Comparison of ENCODE assay signal across 19 mouse cellular contexts in the genomic region with DNA sequence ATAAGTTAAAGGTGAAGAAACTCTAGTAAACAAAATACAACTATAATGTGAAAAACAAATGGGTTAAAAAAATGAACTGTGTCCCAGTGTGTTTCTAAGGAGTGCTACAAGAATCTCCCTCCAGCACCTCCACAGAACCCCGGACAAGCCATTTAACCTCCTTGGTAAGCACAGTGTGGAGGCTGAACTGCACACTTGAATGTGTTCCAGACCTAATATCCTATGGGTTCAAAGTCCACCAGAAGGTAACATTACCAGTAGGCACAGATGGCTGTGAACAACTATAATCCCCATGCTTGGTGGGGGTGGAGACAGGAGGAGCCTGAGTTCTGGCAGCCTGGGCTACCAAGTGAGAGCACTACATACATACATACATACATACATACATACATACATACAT. TPM values are rescaled to one million over a fixed set of nuclear protein-coding genes. Genes with fewer than 3 reads are reported as not detected.
DNase-seq lines count a peak whose midpoint lies in the region; ATAC-seq and TF ChIP-seq lines count a peak whose summit lies in the region.
"Had no signal": no experiment of that assay in that cellular context is flagged by ENCODE, and none has a peak within 500 bp of the region (broad histone marks: within the 10 kb centered on the region; RNA-seq: fewer than 3 reads in every experiment).

No protein-coding gene starts in this region.

- H3K9ac ChIP-seq in hindbrain, embryonic 14.5 days = no peak overlapping the region
- no peak overlapping the region for H3K9ac ChIP-seq in hindbrain, embryonic 16.5 days (ENCODE audit: low read depth, low read length)
- H3K9ac ChIP-seq in lung, embryonic 16.5 days (ENCODE audit: low read length) = no peak overlapping the region
- no peak overlapping the region for H3K9ac ChIP-seq in intestine, embryonic 15.5 days
- H3K9ac ChIP-seq: forebrain, embryonic 12.5 days; limb, embryonic 15.5 days had no signal

- ATAC-seq in hindbrain, embryonic 14.5 days (ENCODE audit: low FRiP score) = no peak
- ATAC-seq in hindbrain, embryonic 16.5 days = no peak
- ATAC-seq in lung, embryonic 16.5 days (ENCODE audit: low read depth) = no peak
- peak; percentile 89 for ATAC-seq in intestine, embryonic 15.5 days
- ATAC-seq: activated CD4-positive, CD25-positive, alpha-beta regulatory T cell, adult 4 months; Patski had no signal

- 75% methylated on average over 1 of the region's 1 CpGs for WGBS in hindbrain, embryonic 14.5 days
- WGBS in hindbrain, embryonic 16.5 days = 70% methylated on average over 1 of the region's 1 CpGs
- WGBS in lung, embryonic 16.5 days = 69% methylated on average over 1 of the region's 1 CpGs
- 52% methylated on average over 1 of the region's 1 CpGs for WGBS in lung, adult 2 months
- WGBS in intestine, embryonic 15.5 days = 50% methylated on average over 1 of the region's 1 CpGs
- WGBS in small intestine, adult 2 months = 25% methylated on average over 1 of the region's 1 CpGs

- no peak overlapping the region for H3K4me3 ChIP-seq in hindbrain, embryonic 14.5 days (replicated peaks; ENCODE audit: low read length)
- H3K4me3 ChIP-seq in hindbrain, embryonic 16.5 days (ENCODE audit: low read length) = no peak overlapping the region
- H3K4me3 ChIP-seq in lung, embryonic 16.5 days (ENCODE audit: low read length) = no peak overlapping the region
- no peak overlapping the region for H3K4me3 ChIP-seq in lung, adult 2 months (replicated peaks; ENCODE audit: extremely low read depth, low read depth, low read length)
- H3K4me3 ChIP-seq in intestine, embryonic 15.5 days (replicated peaks) = no peak overlapping the region
- no peak overlapping the region for H3K4me3 ChIP-seq in small intestine, adult 2 months (ENCODE audit: low read depth, low read length)
- H3K4me3 ChIP-seq: forebrain, embryonic 12.5 days; limb, embryonic 15.5 days; myocyte had no signal

- no peak overlapping the region for H3K4me2 ChIP-seq in hindbrain, embryonic 14.5 days (replicated peaks)
- H3K4me2 ChIP-seq in hindbrain, embryonic 16.5 days (ENCODE audit: low read length) = no peak overlapping the region
- no peak overlapping the region for H3K4me2 ChIP-seq in lung, embryonic 16.5 days (ENCODE audit: low read depth, low read length)
- no peak overlapping the region for H3K4me2 ChIP-seq in intestine, embryonic 15.5 days (replicated peaks)
- H3K4me2 ChIP-seq: forebrain, embryonic 12.5 days; heart, embryonic 11.5 days; limb, embryonic 15.5 days had no signal

- H3K27me3 ChIP-seq in hindbrain, embryonic 14.5 days (ENCODE audit: control insufficient read depth, insufficient read depth, low read length) = no peaks in the 10 kb centered on the region
- H3K27me3 ChIP-seq in hindbrain, embryonic 16.5 days (replicated peaks; ENCODE audit: control insufficient read depth, insufficient read depth, low read length) = no peaks in the 10 kb centered on the region
- no peaks in the 10 kb centered on the region for H3K27me3 ChIP-seq in lung, embryonic 16.5 days (ENCODE audit: control insufficient read depth, insufficient read depth, low read depth, low read length)
- H3K27me3 ChIP-seq in intestine, embryonic 15.5 days (replicated peaks) = no peaks in the 10 kb centered on the region
- no peaks in the 10 kb centered on the region for H3K27me3 ChIP-seq in small intestine, adult 2 months (ENCODE audit: control insufficient read depth, insufficient read depth, low read length)
- H3K27me3 ChIP-seq: forebrain, embryonic 12.5 days; limb, embryonic 15.5 days; Patski had no signal

- H3K36me3 ChIP-seq in hindbrain, embryonic 14.5 days (replicated peaks; ENCODE audit: control insufficient read depth, insufficient read depth) = peaks cover 4% of the 10 kb centered on the region; the same call in 1 of the 2 replicates
- no peaks in the 10 kb centered on the region for H3K36me3 ChIP-seq in hindbrain, embryonic 16.5 days (ENCODE audit: control insufficient read depth, insufficient read depth, low read length)
- no peaks in the 10 kb centered on the region for H3K36me3 ChIP-seq in lung, embryonic 16.5 days (ENCODE audit: control insufficient read depth, insufficient read depth, low read length)
- no peaks in the 10 kb centered on the region for H3K36me3 ChIP-seq in intestine, embryonic 15.5 days
- peaks cover 9% of the 10 kb centered on the region for H3K36me3 ChIP-seq in small intestine, adult 2 months (ENCODE audit: control insufficient read depth, insufficient read depth, low read length)
- H3K36me3 ChIP-seq: forebrain, embryonic 12.5 days had no signal

- TF ChIP-seq POLR2A in lung, adult 2 months (IDR thresholded peaks at IDR 0.05; ENCODE audit: borderline replicate concordance, extremely low read depth, low read depth, low read length) = no peak
- no peak for TF ChIP-seq POLR2A in small intestine, adult 2 months (IDR thresholded peaks at IDR 0.05; ENCODE audit: low read depth, low read length)

- no peak for TF ChIP-seq CTCF in lung, adult 2 months (IDR thresholded peaks at IDR 0.05; ENCODE audit: insufficient read depth, low read length)
- TF ChIP-seq CTCF in small intestine, adult 2 months (IDR thresholded peaks at IDR 0.05; ENCODE audit: extremely low read depth, insufficient read length, insufficient replicate concordance, low read depth, low read length) = no peak

- H3K9me3 ChIP-seq in hindbrain, embryonic 14.5 days (ENCODE audit: control insufficient read depth, low read length) = no peaks in the 10 kb centered on the region
- no peaks in the 10 kb centered on the region for H3K9me3 ChIP-seq in hindbrain, embryonic 16.5 days (ENCODE audit: control insufficient read depth, low read length)
- H3K9me3 ChIP-seq in lung, embryonic 16.5 days (ENCODE audit: control insufficient read depth, low read length) = no peaks in the 10 kb centered on the region
- H3K9me3 ChIP-seq in intestine, embryonic 15.5 days = no peaks in the 10 kb centered on the region
- H3K9me3 ChIP-seq: forebrain, embryonic 12.5 days; limb, embryonic 15.5 days had no signal

- H3K27ac ChIP-seq in hindbrain, embryonic 14.5 days = peak overlapping the region; percentile 51; the same call in 1 of the 2 replicates
- no peak overlapping the region for H3K27ac ChIP-seq in hindbrain, embryonic 16.5 days (ENCODE audit: low read depth, low read length)
- H3K27ac ChIP-seq in lung, embryonic 16.5 days (ENCODE audit: low read length) = peak overlapping the region; percentile 48
- 0 out of 2 replicates have a peak overlapping the region, but pooled peaks have one; percentile 44 for H3K27ac ChIP-seq in intestine, embryonic 15.5 days
- H3K27ac ChIP-seq in small intestine, adult 2 months (ENCODE audit: insufficient read depth, low read depth, low read length) = peak overlapping the region; percentile 68
- H3K27ac ChIP-seq: forebrain, embryonic 12.5 days; limb, embryonic 15.5 days had no signal

- 0 out of 2 replicates have a peak, but pooled peaks cover 7% of the 10 kb centered on the region for H3K4me1 ChIP-seq in hindbrain, embryonic 14.5 days (replicated peaks; ENCODE audit: control insufficient read depth, insufficient read depth, low read length)
- H3K4me1 ChIP-seq in hindbrain, embryonic 16.5 days (ENCODE audit: control insufficient read depth, insufficient read depth, low read depth, low read length) = peaks cover 12% of the 10 kb centered on the region
- peaks cover 31% of the 10 kb centered on the region for H3K4me1 ChIP-seq in lung, embryonic 16.5 days (replicated peaks; ENCODE audit: control insufficient read depth, insufficient read depth, low read length)
- peaks cover 24% of the 10 kb centered on the region for H3K4me1 ChIP-seq in lung, adult 2 months (ENCODE audit: control insufficient read depth, insufficient read depth, low read length)
- peaks cover 36% of the 10 kb centered on the region for H3K4me1 ChIP-seq in intestine, embryonic 15.5 days (replicated peaks)
- H3K4me1 ChIP-seq in small intestine, adult 2 months (ENCODE audit: control insufficient read depth, insufficient read depth, insufficient read length, low read length) = peaks cover 36% of the 10 kb centered on the region; the same call in 1 of the 2 replicates

- DNase-seq in hindbrain, embryonic 14.5 days (ENCODE audit: low spot score) = no peak
- no peak for DNase-seq in lung, adult 2 months
- no peak for DNase-seq in c-Kit-positive CD71-positive TER-119-positive erythroid progenitor cells, embryonic 14.5 days (ENCODE audit: low spot score)
- DNase-seq: adrenal gland, postnatal 36 days; cerebellum, adult 8-10 months; gastrocnemius, postnatal 25 days; heart, postnatal 36 days; kidney, postnatal 14 days; retina, postnatal 1 day had no signal

RNA-seq across cellular contexts. Expression of gene Naif1, which starts 9.6 kb away (rescaled TPM):
- 5.3 TPM in 2 replicates for polyA plus RNA-seq in hindbrain, embryonic 14.5 days (2014; fragmentation: Nextera tagmentation; extraction: Ambion mirVana)
- polyA plus RNA-seq in hindbrain, embryonic 16.5 days (2015; fragmentation: Nextera tagmentation; extraction: Ambion mirVana) = 5.1 and 5.2 TPM in 2 replicates
- polyA plus RNA-seq in lung, embryonic 16.5 days (2015; fragmentation: Nextera tagmentation; extraction: Ambion mirVana) = 6.5 and 6.8 TPM in 2 replicates
- polyA plus RNA-seq in lung, adult 2 months (2012; rRNA removed) = 5.1 and 5.5 TPM in 2 replicates
- polyA plus RNA-seq in intestine, embryonic 15.5 days (2015; fragmentation: Nextera tagmentation; extraction: Ambion mirVana) = 4.7 and 5.0 TPM in 2 replicates
- 2.4 and 4.4 TPM in 2 replicates for polyA plus RNA-seq in small intestine, adult 2 months (2012; rRNA removed)

RNA-seq across cellular contexts. Expression of gene Slc25a25, which starts 10.6 kb away (rescaled TPM):
- 39.2 and 42.9 TPM in 2 replicates for polyA plus RNA-seq in hindbrain, embryonic 14.5 days (2014; fragmentation: Nextera tagmentation; extraction: Ambion mirVana)
- 55.0 and 60.6 TPM in 2 replicates for polyA plus RNA-seq in hindbrain, embryonic 16.5 days (2015; fragmentation: Nextera tagmentation; extraction: Ambion mirVana)
- polyA plus RNA-seq in lung, embryonic 16.5 days (2015; fragmentation: Nextera tagmentation; extraction: Ambion mirVana) = 16.0 and 17.5 TPM in 2 replicates
- 19.9 and 21.9 TPM in 2 replicates for polyA plus RNA-seq in lung, adult 2 months (2012; rRNA removed)
- 20.0 and 20.1 TPM in 2 replicates for polyA plus RNA-seq in intestine, embryonic 15.5 days (2015; fragmentation: Nextera tagmentation; extraction: Ambion mirVana)
- polyA plus RNA-seq in small intestine, adult 2 months (2012; rRNA removed) = 12.5 and 27.0 TPM in 2 replicates

RNA-seq across cellular contexts. Expression of gene Ptges2, which starts 44.9 kb away (rescaled TPM):
- 58.1 and 58.9 TPM in 2 replicates for polyA plus RNA-seq in hindbrain, embryonic 14.5 days (2014; fragmentation: Nextera tagmentation; extraction: Ambion mirVana)
- polyA plus RNA-seq in hindbrain, embryonic 16.5 days (2015; fragmentation: Nextera tagmentation; extraction: Ambion mirVana) = 56.4 and 59.8 TPM in 2 replicates
- polyA plus RNA-seq in lung, embryonic 16.5 days (2015; fragmentation: Nextera tagmentation; extraction: Ambion mirVana) = 20.6 and 23.9 TPM in 2 replicates
- 14.7 and 23.8 TPM in 2 replicates for polyA plus RNA-seq in lung, adult 2 months (2012; rRNA removed)
- 43.5 and 48.2 TPM in 2 replicates for polyA plus RNA-seq in intestine, embryonic 15.5 days (2015; fragmentation: Nextera tagmentation; extraction: Ambion mirVana)
- 22.3 and 32.6 TPM in 2 replicates for polyA plus RNA-seq in small intestine, adult 2 months (2012; rRNA removed)

RNA-seq across cellular contexts. Expression of gene Lcn2, which starts 52.6 kb away (rescaled TPM):
- polyA plus RNA-seq in hindbrain, embryonic 14.5 days (2014; fragmentation: Nextera tagmentation; extraction: Ambion mirVana) = 0.78 and 1.3 TPM in 2 replicates
- 0.76 and 0.93 TPM in 2 replicates for polyA plus RNA-seq in hindbrain, embryonic 16.5 days (2015; fragmentation: Nextera tagmentation; extraction: Ambion mirVana)
- polyA plus RNA-seq in lung, embryonic 16.5 days (2015; fragmentation: Nextera tagmentation; extraction: Ambion mirVana) = 1.8 and 5.6 TPM in 2 replicates
- 193 and 242 TPM in 2 replicates for polyA plus RNA-seq in lung, adult 2 months (2012; rRNA removed)
- polyA plus RNA-seq in intestine, embryonic 15.5 days (2015; fragmentation: Nextera tagmentation; extraction: Ambion mirVana) = 1.8 and 4.7 TPM in 2 replicates
- 5.5 and 5.8 TPM in 2 replicates for polyA plus RNA-seq in small intestine, adult 2 months (2012; rRNA removed)
- polyA plus RNA-seq: activated CD4-positive, CD25-positive, alpha-beta regulatory T cell, adult 4 months had no signal

RNA-seq across cellular contexts. Expression of gene 1110008P14Rik, which starts 58.9 kb away (rescaled TPM):
- polyA plus RNA-seq in hindbrain, embryonic 14.5 days (2014; fragmentation: Nextera tagmentation; extraction: Ambion mirVana) = 170 and 175 TPM in 2 replicates
- 161 and 196 TPM in 2 replicates for polyA plus RNA-seq in hindbrain, embryonic 16.5 days (2015; fragmentation: Nextera tagmentation; extraction: Ambion mirVana)
- polyA plus RNA-seq in lung, embryonic 16.5 days (2015; fragmentation: Nextera tagmentation; extraction: Ambion mirVana) = 34.0 and 36.4 TPM in 2 replicates
- 170 and 173 TPM in 2 replicates for polyA plus RNA-seq in lung, adult 2 months (2012; rRNA removed)
- 38.6 and 42.5 TPM in 2 replicates for polyA plus RNA-seq in intestine, embryonic 15.5 days (2015; fragmentation: Nextera tagmentation; extraction: Ambion mirVana)
- polyA plus RNA-seq in small intestine, adult 2 months (2012; rRNA removed) = 117 and 134 TPM in 2 replicates
